Mouse (Mus musculus) midbrain, embryonic 16.5 days (tissue): Measurements from ENCODE around the gene Synpo2. TPM values are rescaled to one million over a fixed set of nuclear protein-coding genes. Genes with fewer than 3 reads are reported as not detected.

Source experiments
- ATAC-seq: fragments of 200-750 bp; cut with Nextera tagmentation; 2 replicates; pipeline ENCODE4 v1.8.0; 2017; ENCODE audit warnings: moderate TSS enrichment
- H3K27ac ChIP-seq: fragments of 300-500 bp; sonication (generic); 2 replicates; pipeline ENCODE4 v1.5.1; 2014; ENCODE audit warnings: mild to moderate bottlenecking, low read length, mixed read lengths
- H3K27me3 ChIP-seq: fragments of 300-500 bp; sonication (generic); 2 replicates; pipeline ENCODE4 v1.6.1; 2014; ENCODE audit warnings: low read depth, low read length, mixed read lengths; ENCODE audit not compliant: control insufficient read depth, insufficient read depth
- H3K36me3 ChIP-seq: fragments of 300-500 bp; sonication (generic); 2 replicates; pipeline ENCODE4 v1.6.1; 2014; ENCODE audit warnings: mild to moderate bottlenecking, low read length, moderate library complexity, mixed read lengths; ENCODE audit not compliant: control insufficient read depth, insufficient read depth
- H3K4me1 ChIP-seq: fragments of 300-500 bp; sonication (generic); 2 replicates; pipeline ENCODE4 v1.6.1; 2014; ENCODE audit warnings: mild to moderate bottlenecking, low read length, mixed read lengths; ENCODE audit not compliant: control insufficient read depth, insufficient read depth
- H3K4me2 ChIP-seq: fragments of 300-500 bp; sonication (generic); 2 replicates; pipeline ENCODE4 v1.6.1; 2014; ENCODE audit warnings: mild to moderate bottlenecking, low read length, mixed read lengths
- H3K4me3 ChIP-seq: fragments of 300-500 bp; sonication (generic); 2 replicates; pipeline ENCODE4 v1.5.1; 2014; ENCODE audit warnings: low read depth, mild to moderate bottlenecking, low read length, moderate library complexity, mixed read lengths
- H3K9ac ChIP-seq: fragments of 300-500 bp; sonication (generic); 2 replicates; pipeline ENCODE4 v1.6.1; 2014; ENCODE audit warnings: low read depth, low read length, mixed read lengths
- H3K9me3 ChIP-seq: fragments of 300-500 bp; sonication (generic); replicated peaks from 2 replicates; pipeline ENCODE4 v1.6.1; 2014; ENCODE audit warnings: mild to moderate bottlenecking, low read length, mixed read lengths; ENCODE audit not compliant: control insufficient read depth, poor library complexity, severe bottlenecking
- WGBS: fragments of 180-500 bp; shearing (Covaris S2); extraction: QIAGEN DNeasy Blood & Tissue Kit; methylation state at CpG from one replicate; pipeline ENCODE4 v1.1.7; 2014; 5-methylcytosine and 5-hydroxymethylcytosine counted together
- polyA plus RNA-seq: library from polyadenylated mRNA; unstranded; fragments of >200 nt; fragmentation: Nextera tagmentation; extraction: Ambion mirVana; gene quantifications from 2 replicates; pipeline ENCODE4 v1.2.1, GENCODE M21; 2015

The Synpo2 gene
- polyA plus RNA-seq, 1 experiment from 2014 or later: 3.2 TPM

DNA sequence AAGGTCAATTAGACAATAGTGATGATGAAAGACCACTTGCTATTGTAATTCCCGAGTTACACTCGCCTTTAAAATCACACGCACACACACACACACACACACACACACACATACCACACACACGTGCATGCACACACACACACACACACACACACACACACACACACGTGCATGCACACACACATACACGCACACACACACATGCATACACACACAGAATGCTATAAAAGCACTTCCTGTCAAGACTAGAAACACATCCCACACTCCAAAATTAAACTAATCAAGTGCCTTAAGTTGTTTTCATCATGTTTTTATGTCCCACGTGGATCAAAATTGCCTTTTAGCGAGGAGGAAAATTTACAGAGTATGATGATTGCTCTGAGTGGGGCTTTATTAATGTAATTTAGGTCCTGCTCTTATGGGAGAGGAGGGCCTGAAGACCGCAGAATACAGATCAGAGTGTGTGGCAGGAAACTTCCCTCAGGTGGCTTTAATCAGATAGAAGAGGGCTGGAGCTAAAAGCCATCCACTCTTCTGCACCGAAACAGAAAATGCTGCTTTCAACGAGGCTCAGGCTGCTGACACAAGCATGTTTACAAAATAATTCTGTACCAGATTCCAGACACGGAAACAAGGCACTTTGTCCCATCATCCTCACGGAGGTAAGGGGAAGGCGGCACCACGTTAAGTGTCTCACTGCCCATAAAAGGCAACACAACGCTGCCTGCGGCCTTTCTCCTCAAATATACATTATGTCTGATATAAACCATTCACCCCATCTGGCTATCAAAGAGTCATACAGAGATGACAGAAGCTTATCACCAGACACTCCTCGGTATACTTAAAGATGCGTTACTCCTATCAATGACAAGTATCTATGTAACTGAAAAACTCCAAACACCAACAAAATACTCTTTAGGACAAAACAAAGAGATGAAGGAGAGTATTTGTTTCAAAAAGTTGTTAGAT, 59.3 kb downstream of the Synpo2 start:
- H3K4me1 ChIP-seq: no peaks in the 10 kb centered on the region

DNA sequence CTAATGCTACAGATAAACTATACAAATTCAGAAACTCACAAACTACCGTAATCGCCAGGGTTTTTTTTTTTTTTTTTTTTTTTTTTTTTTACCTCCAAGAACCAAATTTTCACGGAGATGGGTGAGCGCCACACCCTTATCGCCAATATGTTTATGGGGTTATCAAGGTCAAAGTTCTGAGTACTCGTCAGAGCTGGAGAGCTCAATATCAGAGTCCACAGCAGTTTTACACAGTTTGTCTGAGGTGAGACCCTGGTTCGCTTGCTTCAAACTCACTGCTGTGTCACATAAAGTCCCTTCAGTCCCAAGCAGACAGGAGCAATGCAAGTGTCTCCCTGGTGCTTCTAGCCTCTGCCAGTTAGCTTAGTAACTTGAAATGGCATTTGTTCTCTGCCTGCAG, 60.8 kb downstream of the Synpo2 start:
- Histone ChIP-seq H3K36me3 (no peaks in the 10 kb centered on the region), H3K4me1 (no peaks in the 10 kb centered on the region), H3K9me3 (no peaks in the 10 kb centered on the region), H3K4me3 (no peak overlapping the region), H3K9ac (no peak overlapping the region), H3K27ac (no peak overlapping the region), H3K4me2 (no peak overlapping the region), H3K27me3 (no peaks in the 10 kb centered on the region)
- 93% methylated on average over 7 of the region's 7 CpGs for WGBS
- no peak for ATAC-seq

More for the DNA sequence above, 59.3 kb downstream of the Synpo2 start:
- H3K27ac ChIP-seq: no peak overlapping the region
- H3K9ac ChIP-seq: no peak overlapping the region
- H3K9me3 ChIP-seq: no peaks in the 10 kb centered on the region
- no peak overlapping the region for H3K4me2 ChIP-seq
- H3K4me3 ChIP-seq: no peak overlapping the region
- WGBS: 80% methylated on average over 19 of the region's 19 CpGs
- no peaks in the 10 kb centered on the region for H3K36me3 ChIP-seq
- ATAC-seq: no peak
- no peaks in the 10 kb centered on the region for H3K27me3 ChIP-seq

DNA sequence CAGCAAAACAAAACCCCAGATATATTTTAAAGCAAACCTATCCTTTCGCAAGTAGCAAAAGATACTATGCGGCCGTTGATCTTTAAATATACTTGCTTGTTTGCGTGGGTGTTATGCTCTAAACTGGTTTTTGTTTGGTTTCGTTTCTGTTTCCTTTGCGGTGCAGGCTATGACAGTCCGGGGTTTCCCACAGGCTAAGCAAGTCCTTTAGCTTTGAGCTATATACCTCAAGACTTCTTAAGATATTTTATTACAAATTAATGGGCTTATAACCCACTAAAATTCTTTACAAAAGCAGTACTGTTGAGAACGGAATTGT, 61.6 kb downstream of the Synpo2 start:
- no peaks in the 10 kb centered on the region for H3K9me3 ChIP-seq
- H3K27ac ChIP-seq: no peak overlapping the region
- H3K9ac ChIP-seq: no peak overlapping the region
- no peaks in the 10 kb centered on the region for H3K4me1 ChIP-seq
- no peak overlapping the region for H3K4me2 ChIP-seq
- no peaks in the 10 kb centered on the region for H3K27me3 ChIP-seq
- H3K36me3 ChIP-seq: no peaks in the 10 kb centered on the region
- no peak overlapping the region for H3K4me3 ChIP-seq
- no peak for ATAC-seq
- 95% methylated on average over 8 of the region's 8 CpGs for WGBS

DNA sequence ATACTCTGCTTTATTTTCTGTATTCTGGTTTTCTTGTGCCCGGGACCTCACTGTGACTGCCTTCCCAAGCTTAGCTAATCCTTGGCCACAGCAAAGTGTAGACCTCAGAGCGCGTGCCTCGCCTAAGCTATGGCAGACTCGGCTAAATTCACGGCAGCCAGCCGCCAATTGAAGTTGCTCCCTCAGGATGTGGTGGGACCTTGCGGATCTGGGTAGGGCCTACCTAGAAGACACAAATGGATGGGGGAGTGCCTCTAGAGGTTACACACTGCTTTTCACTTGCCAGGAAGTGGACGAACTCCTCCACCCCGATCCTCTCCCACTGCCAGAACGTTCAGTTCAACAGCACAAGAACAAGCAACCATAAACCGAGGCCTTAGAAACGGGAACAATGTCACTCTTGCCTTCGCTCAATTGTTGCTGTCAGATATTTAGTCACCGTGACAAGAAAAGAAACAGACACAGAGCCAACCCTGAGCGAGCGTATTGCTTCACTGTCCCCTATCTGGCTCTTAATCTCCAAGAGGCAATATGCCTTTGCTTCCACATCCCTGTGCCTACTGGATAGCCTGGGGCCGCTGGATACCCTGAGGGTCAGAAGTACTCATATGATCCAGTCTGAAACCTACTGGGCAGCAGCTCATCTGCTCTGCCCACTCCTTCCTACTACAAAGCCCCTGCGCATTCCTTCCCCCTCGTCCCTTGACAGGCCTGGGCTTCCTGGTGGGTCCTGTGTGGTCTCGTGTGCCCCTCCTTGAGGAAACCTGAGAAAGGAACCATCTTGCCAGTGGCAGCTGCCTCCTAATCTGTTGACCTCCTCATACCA, 62.2 kb downstream of the Synpo2 start:
- ATAC-seq: no peak
- 82% methylated on average over 21 of the region's 21 CpGs for WGBS
- H3K27me3 ChIP-seq: no peaks in the 10 kb centered on the region
- no peaks in the 10 kb centered on the region for H3K36me3 ChIP-seq
- H3K9ac ChIP-seq: no peak overlapping the region
- H3K4me2 ChIP-seq: no peak overlapping the region
- H3K4me3 ChIP-seq: no peak overlapping the region
- H3K27ac ChIP-seq: no peak overlapping the region
- H3K9me3 ChIP-seq: no peaks in the 10 kb centered on the region
- H3K4me1 ChIP-seq: no peaks in the 10 kb centered on the region

DNA sequence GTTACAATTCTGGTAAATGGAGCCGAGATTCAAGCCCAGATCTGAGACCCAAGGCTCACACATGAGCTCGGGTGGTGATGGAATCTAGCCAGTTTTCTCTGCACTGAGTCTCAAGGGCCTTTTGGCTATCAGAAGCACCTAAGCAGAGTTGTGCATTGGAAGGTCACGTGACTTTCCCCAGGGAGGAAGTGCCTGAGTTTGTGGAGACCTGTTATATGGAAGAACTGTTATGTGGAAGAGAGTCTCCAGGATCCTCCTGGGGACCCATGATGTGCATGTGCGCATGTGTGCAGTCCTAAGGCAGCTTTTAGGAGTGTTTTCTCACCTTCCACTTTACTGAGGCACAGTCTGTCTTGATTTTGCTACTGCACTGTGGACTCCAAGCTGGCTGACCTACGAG, 63.8 kb downstream of the Synpo2 start:
- no peaks in the 10 kb centered on the region for H3K4me1 ChIP-seq
- no peak overlapping the region for H3K4me2 ChIP-seq
- no peaks in the 10 kb centered on the region for H3K9me3 ChIP-seq
- H3K9ac ChIP-seq: no peak overlapping the region
- 86% methylated on average over 5 of the region's 5 CpGs for WGBS
- no peak for ATAC-seq
- H3K27me3 ChIP-seq: no peaks in the 10 kb centered on the region
- no peaks in the 10 kb centered on the region for H3K36me3 ChIP-seq
- no peak overlapping the region for H3K27ac ChIP-seq
- no peak overlapping the region for H3K4me3 ChIP-seq

DNA sequence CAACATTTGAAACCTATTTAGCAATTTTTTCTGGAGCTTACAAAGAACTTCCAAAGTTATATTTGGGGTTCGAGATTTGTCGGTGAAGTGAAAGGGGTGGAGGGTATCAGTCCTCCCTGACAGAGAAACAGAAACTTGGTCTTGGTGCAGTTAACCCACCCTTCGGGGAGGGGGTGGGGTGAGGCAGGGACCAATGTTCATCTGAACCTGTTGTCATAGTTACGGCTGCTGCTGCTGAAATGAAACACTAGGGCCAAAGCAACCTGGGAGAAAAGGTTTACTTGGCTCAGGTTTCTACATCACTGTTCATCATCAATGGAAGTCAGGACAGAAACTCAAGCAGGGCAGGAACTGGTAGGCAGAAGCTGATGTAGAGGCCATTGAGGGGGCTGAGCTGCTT, 66.6 kb downstream of the Synpo2 start:
- H3K4me3 ChIP-seq: no peak overlapping the region
- H3K27ac ChIP-seq: no peak overlapping the region
- no peak overlapping the region for H3K4me2 ChIP-seq
- no peak overlapping the region for H3K9ac ChIP-seq
- H3K36me3 ChIP-seq: no peaks in the 10 kb centered on the region
- H3K4me1 ChIP-seq: no peaks in the 10 kb centered on the region
- H3K27me3 ChIP-seq: no peaks in the 10 kb centered on the region
- no peaks in the 10 kb centered on the region for H3K9me3 ChIP-seq
- ATAC-seq: no peak
- WGBS: 75% methylated on average over 4 of the region's 4 CpGs

DNA sequence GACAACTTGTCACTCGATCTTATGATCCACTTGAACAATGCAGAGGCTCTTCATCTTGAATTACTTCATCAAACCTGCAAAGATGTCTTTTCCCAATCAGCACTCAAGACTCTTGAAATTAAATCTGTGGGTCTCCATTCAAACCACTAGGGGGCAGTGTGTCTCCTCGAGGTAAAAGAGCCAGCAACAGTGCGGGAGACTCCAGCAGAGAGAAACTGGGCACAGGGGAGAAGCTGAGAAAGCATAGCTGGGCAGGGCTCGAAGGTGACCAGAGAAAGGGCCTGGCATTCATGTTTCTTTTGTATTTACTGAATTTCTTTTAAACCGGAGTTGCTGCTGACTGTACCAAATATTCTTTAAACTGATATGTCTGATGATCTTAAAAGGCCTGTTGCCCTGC, 67.1 kb downstream of the Synpo2 start:
- H3K36me3 ChIP-seq: no peaks in the 10 kb centered on the region
- H3K4me3 ChIP-seq: no peak overlapping the region
- no peaks in the 10 kb centered on the region for H3K27me3 ChIP-seq
- no peak overlapping the region for H3K27ac ChIP-seq
- H3K4me1 ChIP-seq: no peaks in the 10 kb centered on the region
- ATAC-seq: no peak
- H3K9me3 ChIP-seq: no peaks in the 10 kb centered on the region
- no peak overlapping the region for H3K4me2 ChIP-seq
- H3K9ac ChIP-seq: no peak overlapping the region
- 10% methylated on average over 5 of the region's 5 CpGs for WGBS

DNA sequence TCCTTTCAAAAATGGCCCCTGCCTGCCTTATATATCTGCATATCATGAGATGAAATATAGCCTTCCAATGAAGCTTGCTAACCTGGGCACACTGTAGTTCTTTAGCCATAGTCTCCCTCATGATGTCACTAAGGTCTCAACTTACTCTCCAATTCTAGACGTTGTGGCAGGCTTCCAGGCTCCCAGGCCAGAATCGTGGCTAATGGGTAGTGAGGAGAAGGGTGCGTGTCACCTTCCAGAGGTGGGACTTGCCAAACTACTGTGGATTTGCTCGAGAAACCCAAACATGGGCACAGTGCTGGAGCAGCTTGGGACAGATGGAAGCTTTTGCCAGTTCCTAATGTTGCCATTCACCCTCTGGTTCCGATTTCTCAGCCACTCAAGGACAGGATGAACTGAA, 69.5 kb downstream of the Synpo2 start:
- H3K9ac ChIP-seq: no peak overlapping the region
- no peak overlapping the region for H3K4me2 ChIP-seq
- no peaks in the 10 kb centered on the region for H3K4me1 ChIP-seq
- no peaks in the 10 kb centered on the region for H3K36me3 ChIP-seq
- H3K27ac ChIP-seq: no peak overlapping the region
- no peaks in the 10 kb centered on the region for H3K27me3 ChIP-seq
- WGBS: 71% methylated on average over 5 of the region's 5 CpGs
- no peaks in the 10 kb centered on the region for H3K9me3 ChIP-seq
- no peak overlapping the region for H3K4me3 ChIP-seq
- ATAC-seq: no peak

DNA sequence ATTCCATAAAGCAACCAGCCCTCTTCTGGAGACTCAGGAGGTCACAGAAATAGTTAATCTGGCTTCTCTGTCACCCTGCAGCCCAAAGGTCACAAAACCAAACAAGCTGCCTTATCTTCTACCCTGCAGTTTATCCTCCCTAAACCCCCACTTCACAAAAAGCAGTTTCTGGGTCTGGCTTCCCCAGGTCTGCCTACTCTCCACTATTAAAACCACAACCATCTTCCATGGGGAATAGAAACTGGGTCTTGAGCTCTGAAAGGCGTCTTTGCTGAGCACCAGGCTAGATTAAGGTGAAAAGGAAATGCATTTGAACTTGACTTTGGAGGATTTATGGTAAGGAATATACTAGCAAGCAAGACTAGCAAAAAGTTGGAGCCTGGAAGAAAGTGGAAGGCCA, 71.8 kb downstream of the Synpo2 start:
- H3K9me3 ChIP-seq: no peaks in the 10 kb centered on the region
- no peak overlapping the region for H3K4me2 ChIP-seq
- H3K27ac ChIP-seq: no peak overlapping the region
- WGBS: 73% methylated on average over 1 of the region's 1 CpGs
- H3K9ac ChIP-seq: no peak overlapping the region
- no peak overlapping the region for H3K4me3 ChIP-seq
- no peaks in the 10 kb centered on the region for H3K36me3 ChIP-seq
- no peak for ATAC-seq
- H3K4me1 ChIP-seq: no peaks in the 10 kb centered on the region
- H3K27me3 ChIP-seq: no peaks in the 10 kb centered on the region
